Mouse (Mus musculus): ENCODE measurements at regions not wholly inside any gene's neighbourhood (a gene's known extent, or its start where the extent isn't known, plus 50 kb on each side); places are given as distances from the start of the nearest gene placed in this dataset.
"Not testable (repeated sequence)": the region's sequence is repeated elsewhere in the genome, so short reads cannot be mapped to it uniquely, and the experiment has no call there.

GRCm38 (mm10) chr8:20122067-20122925, 219.1 kb downstream of the Gm31371 start:
- peak; percentile 100 for DNase-seq (ENCODE audit: low spot score in 2 of 2)

DNA sequence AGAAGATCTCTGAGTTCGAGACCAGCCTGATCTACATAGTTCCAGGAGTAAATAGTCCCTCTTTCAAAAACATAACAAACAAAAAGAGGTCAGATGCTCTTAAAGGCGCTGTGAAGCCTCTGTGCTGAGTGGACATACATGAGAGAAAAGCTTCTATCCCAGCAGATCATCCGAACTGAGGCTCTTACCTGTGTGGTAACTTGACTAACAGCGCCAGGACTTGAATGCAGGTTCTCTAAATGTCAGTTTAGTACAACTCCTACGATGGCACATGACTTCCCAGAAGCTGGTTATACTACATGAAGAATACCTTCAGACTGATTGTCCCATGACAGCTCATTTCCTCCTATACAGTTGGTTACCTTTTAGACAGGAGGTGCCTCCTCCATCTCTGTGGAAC, 220.4 kb downstream of the Gm31371 start:
- not testable (repeated sequence) for DNase-seq (ENCODE audit: low spot score in 2 of 2)

GRCm38 (mm10) chr8:20135626-20136025, 227.4 kb downstream of the Gm15319 start:
- DNase-seq (ENCODE audit: low spot score in 2 of 2) = not testable (repeated sequence)

GRCm38 (mm10) chr8:20145436-20145835, 217.6 kb downstream of the Gm15319 start:
- DNase-seq (ENCODE audit: low spot score in 2 of 2) = not testable (repeated sequence)

DNA sequence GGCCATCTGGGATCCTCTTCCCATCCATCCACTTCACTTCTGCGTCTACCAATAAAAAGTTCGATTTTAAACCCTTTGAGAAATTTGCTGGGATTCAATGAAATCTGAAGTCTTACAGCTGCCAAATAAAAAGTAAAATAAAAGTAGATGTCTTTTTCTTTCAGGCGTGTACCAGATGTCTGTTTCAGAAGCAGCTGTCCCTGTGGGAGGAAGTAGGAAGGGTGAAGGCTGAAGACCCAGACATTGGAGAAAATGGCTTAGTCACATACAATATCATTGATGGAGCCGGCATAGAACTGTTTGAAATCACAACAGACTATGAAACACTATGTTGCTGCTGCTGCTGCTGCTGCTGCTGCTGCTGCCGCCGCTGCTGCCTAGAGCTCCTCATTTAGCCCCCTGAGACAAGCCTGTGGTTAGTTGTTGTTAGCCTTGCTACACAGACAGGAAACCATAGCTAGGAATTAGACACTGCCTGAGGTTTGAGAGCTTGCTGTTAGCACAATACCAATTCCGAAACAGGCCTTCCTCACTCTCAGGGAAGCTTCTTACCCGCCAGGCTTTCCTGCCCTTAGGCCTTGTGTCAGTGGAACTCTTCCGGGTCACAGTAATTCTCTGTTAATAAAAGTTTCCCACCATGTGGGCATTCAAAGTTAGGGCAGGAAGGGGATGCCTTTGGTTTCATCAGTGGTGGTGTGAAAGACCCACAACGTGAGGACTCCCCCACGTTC, 211.5 kb downstream of the Gm15319 start:
- DNase-seq (ENCODE audit: low spot score in 2 of 2) = peak; percentile 50 to 59

- DNase-seq (ENCODE audit: low spot score in 2 of 2) = not testable (repeated sequence)
These were observed 208.9 kb downstream of the Gm15319 start for GRCm38 (mm10) chr8:20154091-20154490.
